Mouse (Mus musculus) spleen, adult 2 months (tissue): ENCODE measurements around the gene Rhoq.

Experiments
- CTCF ChIP-seq: fragments of 200-500 bp; IDR thresholded peaks from 2 replicates; pipeline ENCODE4 v1.5.1; 2011; ENCODE audit warnings: mild to moderate bottlenecking, inconsistent platforms; ENCODE audit not compliant: insufficient read depth, insufficient read length, insufficient replicate concordance; ENCODE audit errors: extremely low read depth
- POLR2A ChIP-seq: fragments of 200-500 bp; IDR thresholded peaks from 2 replicates; pipeline ENCODE4 v1.6.1; 2011; ENCODE audit warnings: low read depth, low read length, inconsistent platforms

GRCm38 (mm10) chr17:87038496-87038895 is 75.6 kb downstream of the Rhoq start:
- TF ChIP-seq CTCF, result no peak
- TF ChIP-seq POLR2A, result no peak
